Mouse (Mus musculus): ENCODE results near the gene Xrra1.

GRCm38 (mm10) chr7:99904421-99905005, 45.6 kb downstream of the Xrra1 start:
- TF ChIP-seq CTCF (IDR thresholded peaks at IDR 0.05; ENCODE audit: insufficient read depth, low read length) (no peak), POLR2A (IDR thresholded peaks at IDR 0.05; ENCODE audit: borderline replicate concordance, extremely low read depth, low read depth, low read length) (no peak)

Data from lung, adult 2 months (tissue).